In genomic region chr12:85522631-85523388, GRCm38 (mm10) we compare ENCODE assay signal across 13 mouse cellular contexts. TPM values are rescaled to one million over a fixed set of nuclear protein-coding genes. Genes with fewer than 3 reads are reported as not detected.
DNase-seq lines count a peak whose midpoint lies in the region; ATAC-seq and TF ChIP-seq lines count a peak whose summit lies in the region.
"Had no signal": no experiment of that assay in that cellular context is flagged by ENCODE, and none has a peak within 500 bp of the region (broad histone marks: within the 10 kb centered on the region; RNA-seq: fewer than 3 reads in every experiment).

No protein-coding gene starts in this region.

- DNase-seq in heart, adult 11 months: peak; percentile 95
- DNase-seq in heart, adult 8-10 months (ENCODE audit: low spot score): no peak
- DNase-seq in midbrain, postnatal 0 days (ENCODE audit: low spot score): peak; percentile 24
- DNase-seq in kidney, postnatal 10 days: peak; percentile 40
- DNase-seq in skeletal muscle tissue, adult 2 months (ENCODE audit: low read depth, low spot score): peak; percentile 38
- DNase-seq in cerebellum, adult 9-10 months: no peak
- DNase-seq in testis, postnatal 10 days (ENCODE audit: low spot score): no peak
- DNase-seq: gastrocnemius, postnatal 25 days; heart, postnatal 4 days; lung, embryonic 14.5 days had no signal

- no peak overlapping the region for H3K27ac ChIP-seq in midbrain, postnatal 0 days (ENCODE audit: low read depth, low read length)
- no peak overlapping the region for H3K27ac ChIP-seq in midbrain, embryonic 16.5 days (ENCODE audit: low read length)
- H3K27ac ChIP-seq: limb, embryonic 10.5 days had no signal

- 78% methylated on average over 7 of the region's 7 CpGs for WGBS in midbrain, postnatal 0 days
- 80% methylated on average over 7 of the region's 7 CpGs for WGBS in midbrain, embryonic 16.5 days

- H3K4me3 ChIP-seq in midbrain, postnatal 0 days (ENCODE audit: low read depth, low read length): no peak overlapping the region
- H3K4me3 ChIP-seq in midbrain, embryonic 16.5 days (ENCODE audit: low read depth, low read length): no peak overlapping the region
- H3K4me3 ChIP-seq: erythroblast, embryonic 14.5 days; limb, embryonic 10.5 days had no signal

- H3K4me2 ChIP-seq in midbrain, postnatal 0 days (ENCODE audit: low read depth, low read length, poor library complexity, severe bottlenecking): no peak overlapping the region
- H3K4me2 ChIP-seq in midbrain, embryonic 16.5 days (ENCODE audit: low read length): no peak overlapping the region
- H3K4me2 ChIP-seq: lung, embryonic 14.5 days had no signal

- H3K27me3 ChIP-seq in midbrain, postnatal 0 days (ENCODE audit: insufficient read depth, low read length): no peaks in the 10 kb centered on the region
- H3K27me3 ChIP-seq in midbrain, embryonic 16.5 days (ENCODE audit: control insufficient read depth, insufficient read depth, low read depth, low read length): no peaks in the 10 kb centered on the region

- no peaks in the 10 kb centered on the region for H3K9me3 ChIP-seq in midbrain, postnatal 0 days (ENCODE audit: low read length)
- H3K9me3 ChIP-seq in midbrain, embryonic 16.5 days (replicated peaks; ENCODE audit: control insufficient read depth, low read length, poor library complexity, severe bottlenecking): no peaks in the 10 kb centered on the region
- H3K9me3 ChIP-seq: limb, embryonic 10.5 days had no signal

- no peaks in the 10 kb centered on the region for H3K4me1 ChIP-seq in midbrain, postnatal 0 days (ENCODE audit: insufficient read depth, low read length)
- H3K4me1 ChIP-seq in midbrain, embryonic 16.5 days (ENCODE audit: control insufficient read depth, insufficient read depth, low read length): peaks cover 2% of the 10 kb centered on the region; the same call in 1 of the 2 replicates

- TF ChIP-seq CTCF in midbrain, postnatal 0 days (IDR thresholded peaks at IDR 0.05): no peak

- H3K9ac ChIP-seq in midbrain, postnatal 0 days (replicated peaks; ENCODE audit: low read length, poor library complexity, severe bottlenecking): no peak overlapping the region
- H3K9ac ChIP-seq in midbrain, embryonic 16.5 days (ENCODE audit: low read depth, low read length): no peak overlapping the region
- H3K9ac ChIP-seq: lung, embryonic 14.5 days had no signal

- H3K36me3 ChIP-seq in midbrain, postnatal 0 days (ENCODE audit: insufficient read depth, low read length): no peaks in the 10 kb centered on the region
- H3K36me3 ChIP-seq in midbrain, embryonic 16.5 days (ENCODE audit: control insufficient read depth, insufficient read depth, low read length): no peaks in the 10 kb centered on the region
- H3K36me3 ChIP-seq: limb, embryonic 10.5 days had no signal

- no peak for ATAC-seq in midbrain, postnatal 0 days (ENCODE audit: low FRiP score)
- ATAC-seq in midbrain, embryonic 16.5 days: no peak

RNA-seq across cellular contexts. Expression of gene Fos, which starts 49.1 kb away (rescaled TPM):
- 10 to 100 TPM in 2 of 4 experiments, 1 to 10 TPM in 2; 2.4 to 26.4 (median 15.7) TPM for total RNA-seq in heart, adult 8-10 months (2022)
- total RNA-seq in midbrain, postnatal 0 days (2014; rRNA removed): 9.7 and 14.6 TPM in 2 replicates
- 7.3 and 10.0 TPM in 2 replicates for polyA plus RNA-seq in midbrain, postnatal 0 days (2015; fragmentation: Nextera tagmentation; extraction: Ambion mirVana)
- 1.8 TPM in 2 replicates for polyA plus RNA-seq in midbrain, embryonic 16.5 days (2015; fragmentation: Nextera tagmentation; extraction: Ambion mirVana)

Comparison
In these comparisons a context has a peak if more than half of its experiments do, and no peak if none do; other contexts are left out.
1. DNase-seq: peak in heart, adult 11 months (single experiment), midbrain, postnatal 0 days (single experiment), kidney, postnatal 10 days (single experiment) and skeletal muscle tissue, adult 2 months (single experiment); none in heart, adult 8-10 months (single experiment), cerebellum, adult 9-10 months (single experiment) and testis, postnatal 10 days (single experiment).